Mouse (Mus musculus) forebrain, embryonic 13.5 days (tissue): ENCODE measurements around the gene Hnrnpl. TPM values are rescaled to one million over a fixed set of nuclear protein-coding genes. Genes with fewer than 3 reads are reported as not detected.
"Not testable (repeated sequence)": the region's sequence is repeated elsewhere in the genome, so short reads cannot be mapped to it uniquely, and the experiment has no call there.

Experiments
- ATAC-seq: fragments of 200-750 bp; cut with Nextera tagmentation; 2 replicates; pipeline ENCODE4 v1.8.0; 2017
- H3K27ac ChIP-seq: fragments of 300-500 bp; sonication (generic); 2 replicates; pipeline ENCODE4 v1.5.1; 2015; ENCODE audit warnings: inconsistent platforms, mild to moderate bottlenecking, moderate library complexity
- H3K27me3 ChIP-seq: fragments of 300-500 bp; sonication (generic); 2 replicates; pipeline ENCODE4 v1.6.1; 2015; ENCODE audit warnings: mild to moderate bottlenecking, inconsistent platforms
- H3K36me3 ChIP-seq: fragments of 300-500 bp; sonication (generic); 2 replicates; pipeline ENCODE4 v1.6.1; 2015; ENCODE audit warnings: mild to moderate bottlenecking, inconsistent platforms; ENCODE audit not compliant: poor library complexity, severe bottlenecking
- H3K4me1 ChIP-seq: fragments of 300-500 bp; sonication (generic); 2 replicates; pipeline ENCODE4 v1.6.1; 2015; ENCODE audit warnings: inconsistent platforms
- H3K4me2 ChIP-seq: fragments of 300-500 bp; sonication (generic); 2 replicates; pipeline ENCODE4 v1.6.1; 2015; ENCODE audit warnings: inconsistent platforms, mild to moderate bottlenecking, moderate library complexity
- H3K4me3 ChIP-seq: fragments of 300-500 bp; sonication (generic); 2 replicates; pipeline ENCODE4 v1.5.1; 2015; ENCODE audit warnings: mild to moderate bottlenecking, inconsistent platforms
- H3K9ac ChIP-seq: fragments of 300-500 bp; sonication (generic); 2 replicates; pipeline ENCODE4 v1.6.1; 2015; ENCODE audit warnings: mild to moderate bottlenecking, inconsistent platforms
- H3K9me3 ChIP-seq: fragments of 300-500 bp; sonication (generic); replicated peaks from 2 replicates; pipeline ENCODE4 v1.6.1; 2016; ENCODE audit warnings: inconsistent platforms
- WGBS: fragments of 180-500 bp; shearing (Covaris S2); methylation state at CpG from one replicate; pipeline ENCODE4 v1.1.7; 2015; 5-methylcytosine and 5-hydroxymethylcytosine counted together
- polyA plus RNA-seq: library from polyadenylated mRNA; unstranded; fragments of >200 nt; fragmentation: Nextera tagmentation; extraction: Ambion mirVana; gene quantifications from 2 replicates; pipeline ENCODE4 v1.2.1, GENCODE M21; 2015

The Hnrnpl gene
- polyA plus RNA-seq, 1 experiment from 2014 or later = 282 TPM

DNA sequence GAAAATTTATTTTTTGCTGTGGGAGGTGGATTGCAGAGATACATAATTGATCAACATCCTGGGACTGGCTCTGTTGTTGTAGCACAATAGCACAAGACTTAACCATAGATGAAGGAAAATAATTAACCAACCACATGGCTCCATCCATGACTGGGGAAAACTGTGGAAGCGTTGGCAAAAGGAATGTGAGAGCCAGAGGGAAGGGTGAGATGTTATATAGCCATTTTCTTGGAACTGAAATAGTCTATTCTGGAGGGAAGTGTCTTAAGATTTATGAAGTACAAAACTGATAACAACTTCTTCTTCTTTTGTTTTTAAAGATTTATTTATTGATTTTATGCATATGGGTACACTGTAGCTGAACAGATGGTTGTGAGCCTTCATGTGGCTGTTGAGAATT is 38.9 kb downstream of the Hnrnpl start:
- no peaks in the 10 kb centered on the region for H3K4me1 ChIP-seq
- H3K4me3 ChIP-seq = no peak overlapping the region
- H3K9me3 ChIP-seq = no peaks in the 10 kb centered on the region; the same call in 1 of the 2 replicates
- ATAC-seq = no peak
- H3K36me3 ChIP-seq = no peaks in the 10 kb centered on the region
- WGBS = 87% methylated on average over 1 of the region's 1 CpGs
- H3K4me2 ChIP-seq = no peak overlapping the region
- H3K27ac ChIP-seq = no peak overlapping the region
- no peaks in the 10 kb centered on the region for H3K27me3 ChIP-seq
- H3K9ac ChIP-seq = no peak overlapping the region

DNA sequence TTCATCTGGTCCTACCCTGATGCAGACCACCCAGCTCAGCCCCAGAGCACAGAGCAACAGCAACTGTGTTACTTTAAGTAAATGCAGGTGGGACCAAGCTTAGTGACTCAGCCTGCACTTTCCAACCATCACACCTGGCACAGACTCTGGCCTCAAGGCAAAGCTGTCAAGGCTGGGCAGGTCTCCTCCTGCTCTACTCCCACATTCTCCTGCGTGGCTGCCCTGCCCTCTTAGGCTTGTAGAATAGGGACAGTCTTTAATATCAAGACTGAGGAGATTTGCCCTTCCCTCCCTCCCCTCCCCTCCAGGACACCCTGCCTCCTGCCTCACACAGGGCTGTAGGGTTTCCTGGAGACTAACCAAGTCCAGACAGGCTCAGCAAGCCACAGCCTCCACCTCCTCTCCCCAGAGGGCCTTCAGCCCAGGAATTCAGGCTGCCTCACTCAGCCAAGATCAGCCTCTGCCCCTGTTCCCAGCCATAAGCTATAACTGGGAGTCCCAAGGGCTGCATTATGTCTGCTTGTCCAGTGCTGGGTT is 41.4 kb downstream of the Hnrnpl start:
- Histone ChIP-seq H3K4me2 (no peak overlapping the region), H3K36me3 (no peaks in the 10 kb centered on the region), H3K9ac (no peak overlapping the region), H3K4me3 (no peak overlapping the region), H3K4me1 (no peaks in the 10 kb centered on the region), H3K27me3 (no peaks in the 10 kb centered on the region), H3K27ac (no peak overlapping the region), H3K9me3 (no peaks in the 10 kb centered on the region; the same call in 1 of the 2 replicates)
- no peak for ATAC-seq
- WGBS = 27% methylated on average over 1 of the region's 1 CpGs

DNA sequence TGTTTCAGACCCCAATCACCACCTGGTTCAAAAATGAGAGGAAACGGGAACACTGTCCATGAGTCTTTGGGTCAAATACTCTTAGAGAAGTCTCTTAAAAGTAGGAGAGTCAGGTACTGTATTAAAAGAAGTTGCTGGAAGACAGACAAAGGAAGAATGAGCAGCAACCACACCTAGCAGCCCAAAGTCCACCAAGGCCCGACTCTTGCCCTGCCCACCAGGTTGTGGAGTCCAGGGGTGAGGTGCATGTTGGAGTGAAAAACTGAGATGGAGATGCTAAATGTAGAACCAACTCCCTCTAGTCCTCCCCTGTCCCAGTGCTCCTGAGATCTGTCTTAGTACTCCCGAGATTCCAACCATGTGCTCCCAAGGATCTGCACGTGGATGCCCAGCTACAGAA is 42.3 kb downstream of the Hnrnpl start:
- no peaks in the 10 kb centered on the region for H3K36me3 ChIP-seq
- ATAC-seq = no peak
- no peak overlapping the region for H3K9ac ChIP-seq
- H3K4me3 ChIP-seq = no peak overlapping the region
- H3K9me3 ChIP-seq = no peaks in the 10 kb centered on the region; the same call in 1 of the 2 replicates
- no peaks in the 10 kb centered on the region for H3K27me3 ChIP-seq
- H3K4me2 ChIP-seq = no peak overlapping the region
- 82% methylated on average over 4 of the region's 4 CpGs for WGBS
- no peak overlapping the region for H3K27ac ChIP-seq
- no peaks in the 10 kb centered on the region for H3K4me1 ChIP-seq

DNA sequence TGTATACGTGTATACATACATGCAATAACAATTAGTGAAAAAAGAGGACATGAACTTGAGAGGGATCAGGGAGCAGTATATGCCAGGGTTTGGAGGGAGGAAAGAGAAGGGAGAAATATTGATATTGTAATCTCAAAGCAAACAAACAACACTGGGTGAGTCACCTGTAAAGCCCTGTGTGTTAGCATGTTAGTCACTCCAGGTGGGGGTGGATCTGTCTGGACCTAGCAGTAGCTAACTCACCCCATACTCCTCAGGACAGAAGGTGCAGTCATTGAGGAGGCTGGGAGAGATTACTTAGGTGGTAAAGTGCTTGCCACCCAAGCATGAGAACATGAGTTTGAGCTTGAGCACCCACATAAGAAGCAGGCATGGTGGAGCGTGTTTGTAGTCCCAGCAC is 51.6 kb downstream of the Hnrnpl start:
- Histone ChIP-seq H3K4me2 (no peak overlapping the region), H3K4me3 (no peak overlapping the region), H3K36me3 (no peaks in the 10 kb centered on the region), H3K9ac (no peak overlapping the region), H3K4me1 (peaks cover 11% of the 10 kb centered on the region), H3K27ac (no peak overlapping the region), H3K27me3 (no peaks in the 10 kb centered on the region), H3K9me3 (peaks cover 5% of the 10 kb centered on the region; the same call in 1 of the 2 replicates)
- ATAC-seq = no peak
- 91% methylated on average over 2 of the region's 2 CpGs for WGBS

DNA sequence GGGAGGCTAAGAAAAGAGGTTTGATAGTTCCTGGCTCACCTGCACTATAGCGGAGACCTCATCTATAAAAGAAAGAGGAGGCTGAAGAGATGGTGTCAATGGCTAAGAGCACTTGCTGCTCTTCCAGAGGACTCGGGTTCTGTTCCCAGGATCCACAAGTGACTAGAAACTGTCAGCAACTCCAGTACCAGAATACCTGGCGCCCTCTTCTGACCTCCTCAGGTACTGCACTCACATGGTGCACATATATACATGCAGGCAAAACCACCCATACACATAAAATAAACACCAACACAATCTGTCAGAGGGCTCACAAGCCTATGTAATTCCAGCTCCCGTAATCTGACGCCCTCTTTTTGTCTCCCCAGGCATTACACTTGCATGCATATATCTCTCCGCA is 52.6 kb downstream of the Hnrnpl start:
- 88% methylated on average over 6 of the region's 6 CpGs for WGBS
- Histone ChIP-seq H3K27me3 (no peaks in the 10 kb centered on the region), H3K9me3 (peaks cover 5% of the 10 kb centered on the region; the same call in 1 of the 2 replicates), H3K9ac (no peak overlapping the region), H3K27ac (no peak overlapping the region), H3K4me1 (peaks cover 15% of the 10 kb centered on the region), H3K36me3 (no peaks in the 10 kb centered on the region), H3K4me3 (no peak overlapping the region), H3K4me2 (no peak overlapping the region)
- ATAC-seq = no peak

DNA sequence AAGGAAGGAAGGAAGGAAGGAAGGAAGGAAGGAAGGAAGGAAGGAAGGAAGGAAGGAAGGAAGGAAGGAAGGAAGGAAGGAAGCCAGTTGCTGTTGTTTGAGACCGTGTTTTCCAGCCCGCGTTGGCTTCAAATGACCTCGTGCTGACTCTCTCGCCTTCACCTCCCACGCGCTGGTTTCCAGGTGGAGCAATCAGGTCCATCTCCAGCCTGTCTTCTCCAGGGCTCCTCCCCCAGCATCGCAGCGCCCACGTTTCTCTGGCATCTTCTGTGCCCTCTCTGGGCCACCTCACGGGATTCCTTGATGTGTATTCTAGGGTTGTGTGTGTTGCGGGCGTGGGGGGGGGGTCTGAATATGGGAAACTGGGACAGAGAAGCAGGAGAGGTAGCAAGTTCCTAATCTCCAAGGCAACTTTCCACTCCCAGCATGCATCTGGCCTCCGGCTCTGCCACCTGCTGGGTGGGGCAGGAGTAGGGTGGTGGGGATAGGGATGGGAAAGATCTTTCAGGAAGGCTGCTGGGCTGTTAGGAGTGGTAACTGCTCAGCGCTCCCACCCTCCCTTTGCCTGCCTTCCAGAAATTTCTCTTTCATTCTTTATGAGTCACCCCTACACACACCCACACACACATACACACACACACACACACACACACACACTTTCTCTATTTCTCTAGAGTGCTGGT is 54.6 kb downstream of the Hnrnpl start:
- H3K27ac ChIP-seq = no peak overlapping the region
- WGBS = 77% methylated on average over 15 of the region's 15 CpGs
- H3K4me3 ChIP-seq = no peak overlapping the region
- peaks cover 5% of the 10 kb centered on the region; the same call in 1 of the 2 replicates for H3K9me3 ChIP-seq
- ATAC-seq = no peak
- H3K4me2 ChIP-seq = no peak overlapping the region
- no peaks in the 10 kb centered on the region for H3K36me3 ChIP-seq
- peaks cover 17% of the 10 kb centered on the region for H3K4me1 ChIP-seq
- no peak overlapping the region for H3K9ac ChIP-seq
- H3K27me3 ChIP-seq = no peaks in the 10 kb centered on the region

DNA sequence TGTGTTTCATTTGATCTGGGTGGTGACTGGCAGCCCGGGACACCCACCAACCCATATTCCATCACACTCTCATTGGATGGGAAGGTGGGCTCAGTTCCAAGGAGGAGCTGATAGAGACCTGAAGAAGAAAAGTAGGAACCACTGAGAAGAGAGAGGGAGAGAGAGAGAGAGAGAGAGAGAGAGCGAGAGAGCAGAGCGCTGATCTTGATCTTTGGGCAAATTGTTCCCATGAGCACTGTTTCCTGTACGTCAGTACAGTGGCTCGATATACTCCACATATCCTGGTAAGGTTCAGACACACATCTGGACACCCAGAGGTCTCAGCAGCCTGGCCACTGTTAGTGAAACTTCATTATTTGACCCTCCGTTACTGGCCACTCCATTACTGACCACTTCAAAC is 55.2 kb downstream of the Hnrnpl start, which contains the start of gene Lgals7:
Lgals7 (plus strand) TSS at position 314 of the 400 bp plus-strand sequence.
- no peak for ATAC-seq
- H3K9me3 ChIP-seq = peaks cover 5% of the 10 kb centered on the region; the same call in 1 of the 2 replicates
- peaks cover 17% of the 10 kb centered on the region for H3K4me1 ChIP-seq
- WGBS = 83% methylated on average over 6 of the region's 6 CpGs
- H3K27me3 ChIP-seq = no peaks in the 10 kb centered on the region
- peak within 1 kb of the TSS; percentile 30; the same call in 1 of the 2 replicates for H3K9ac ChIP-seq
- H3K4me3 ChIP-seq = no peak within 1 kb of the TSS; the same call in 1 of the 2 replicates
- no peaks in the 10 kb centered on the region for H3K36me3 ChIP-seq
- H3K4me2 ChIP-seq = peak within 1 kb of the TSS; percentile 33; the same call in 1 of the 2 replicates
- H3K27ac ChIP-seq = no peak within 1 kb of the TSS

DNA sequence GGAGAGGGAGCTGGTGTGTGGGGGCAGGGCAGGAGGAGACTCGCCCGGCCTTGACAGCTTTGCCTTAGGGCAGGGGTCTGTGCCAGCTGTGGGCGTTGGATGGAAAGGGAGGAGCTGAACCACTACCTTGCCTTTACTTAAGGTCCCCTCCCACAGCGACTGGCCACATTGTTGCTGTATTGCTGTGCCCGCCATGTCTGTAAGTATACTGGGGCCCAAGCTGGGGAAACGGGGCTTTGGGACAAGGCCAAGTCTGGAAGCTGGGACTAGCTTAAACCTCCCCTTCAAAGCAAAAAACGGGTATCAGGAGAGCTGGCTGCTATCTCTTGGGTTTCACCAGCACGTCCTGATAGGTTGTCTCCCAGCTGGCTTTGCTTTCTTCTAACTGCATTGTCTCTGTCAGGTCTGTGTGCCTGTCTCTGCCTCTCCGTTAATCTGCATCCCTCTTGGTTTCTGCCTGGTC is 56.0 kb downstream of the Hnrnpl start:
- H3K9me3 ChIP-seq = peaks cover 5% of the 10 kb centered on the region; the same call in 1 of the 2 replicates
- H3K27ac ChIP-seq = no peak overlapping the region
- H3K4me2 ChIP-seq = peak overlapping the region; percentile 33; the same call in 1 of the 2 replicates
- peak overlapping the region; percentile 30; the same call in 1 of the 2 replicates for H3K9ac ChIP-seq
- no peaks in the 10 kb centered on the region for H3K36me3 ChIP-seq
- H3K4me3 ChIP-seq = no peak overlapping the region; the same call in 1 of the 2 replicates
- ATAC-seq = no peak
- no peaks in the 10 kb centered on the region for H3K27me3 ChIP-seq
- peaks cover 17% of the 10 kb centered on the region for H3K4me1 ChIP-seq
- WGBS = 43% methylated on average over 9 of the region's 9 CpGs

DNA sequence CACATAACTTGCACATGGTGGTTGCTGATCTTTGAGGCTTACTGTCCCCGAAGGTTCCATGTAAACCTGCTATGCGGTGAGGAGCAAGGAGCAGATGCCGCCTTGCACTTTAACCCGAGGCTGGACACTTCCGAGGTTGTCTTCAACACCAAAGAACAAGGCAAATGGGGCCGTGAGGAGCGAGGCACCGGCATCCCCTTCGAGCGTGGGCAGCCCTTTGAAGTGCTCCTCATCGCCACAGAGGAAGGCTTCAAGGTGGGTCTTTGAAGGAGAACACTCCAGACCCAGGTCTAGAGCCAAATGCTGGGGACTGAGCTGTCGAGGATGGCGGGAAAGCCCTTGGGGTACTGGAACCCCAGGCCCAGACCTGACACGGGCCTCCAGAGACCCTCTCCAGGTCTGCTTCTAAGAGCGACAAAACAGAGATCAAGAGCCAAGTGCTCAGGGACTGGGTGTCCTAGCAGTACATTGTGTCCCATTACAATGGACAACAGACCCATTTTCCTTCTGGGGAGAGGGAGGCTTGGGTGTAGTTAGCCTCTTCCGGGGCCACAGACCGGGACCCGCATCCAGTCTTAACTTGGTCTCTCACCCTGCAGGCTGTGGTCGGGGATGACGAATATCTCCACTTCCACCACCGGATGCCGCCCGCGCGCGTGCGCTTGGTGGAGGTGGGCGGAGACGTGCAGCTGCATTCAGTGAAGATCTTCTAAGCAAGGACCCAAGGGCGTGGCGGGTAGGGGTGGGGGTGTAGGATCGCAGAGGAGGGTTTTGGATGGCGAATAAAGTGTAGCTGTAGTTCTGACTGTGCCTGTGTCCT is 57.4 kb downstream of the Hnrnpl start:
- Histone ChIP-seq H3K27ac (no peak overlapping the region), H3K4me2 (peak overlapping the region; percentile 56), H3K9ac (peak overlapping the region; percentile 24; the same call in 1 of the 2 replicates), H3K27me3 (no peaks in the 10 kb centered on the region), H3K4me3 (peak overlapping the region; percentile 25), H3K36me3 (no peaks in the 10 kb centered on the region), H3K4me1 (peaks cover 17% of the 10 kb centered on the region), H3K9me3 (peaks cover 4% of the 10 kb centered on the region; the same call in 1 of the 2 replicates)
- peak; percentile 53; the same call in 1 of the 2 replicates for ATAC-seq
- WGBS = 48% methylated on average over 33 of the region's 33 CpGs

DNA sequence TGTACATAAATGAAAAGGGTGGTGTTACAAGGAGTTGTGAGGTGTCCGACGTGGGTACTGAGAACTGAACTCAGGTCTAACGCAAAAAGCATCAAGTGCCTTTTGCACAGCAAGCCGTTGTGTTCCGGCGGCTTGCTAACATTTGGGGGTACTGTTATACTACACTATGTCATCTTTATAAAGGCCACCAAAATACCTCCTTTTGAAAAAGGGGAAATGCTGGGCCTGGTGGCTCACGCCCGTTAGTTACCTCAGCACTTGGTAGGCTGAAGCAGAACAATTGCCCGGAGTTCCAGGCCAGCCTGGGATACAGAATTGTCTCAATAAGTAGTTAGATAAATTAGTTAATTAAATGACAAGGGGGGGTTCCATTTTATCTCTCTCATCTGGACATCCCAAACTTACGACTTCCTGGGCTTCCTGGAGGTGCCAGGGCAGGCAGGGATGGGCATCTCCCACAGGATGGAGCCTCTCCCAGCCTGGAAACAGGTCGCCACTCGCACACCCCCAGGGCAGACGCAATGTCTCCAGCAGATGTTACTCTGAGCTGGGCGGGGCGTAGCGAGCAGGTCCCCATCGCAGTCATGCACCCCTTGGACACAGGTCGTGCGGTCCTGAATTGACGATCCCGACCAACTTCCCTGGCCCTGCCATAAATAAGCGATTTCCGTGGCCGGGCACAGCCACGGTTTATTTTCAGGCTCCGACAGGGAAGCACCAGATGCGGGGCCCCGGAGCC is 58.6 kb downstream of the Hnrnpl start:
- H3K4me2 ChIP-seq = no peak overlapping the region
- H3K27me3 ChIP-seq = no peaks in the 10 kb centered on the region
- H3K27ac ChIP-seq = no peak overlapping the region
- H3K4me1 ChIP-seq = peaks cover 17% of the 10 kb centered on the region
- H3K4me3 ChIP-seq = no peak overlapping the region
- no peak for ATAC-seq
- no peak overlapping the region for H3K9ac ChIP-seq
- WGBS = 90% methylated on average over 28 of the region's 28 CpGs
- H3K9me3 ChIP-seq = no peaks in the 10 kb centered on the region
- H3K36me3 ChIP-seq = no peaks in the 10 kb centered on the region

DNA sequence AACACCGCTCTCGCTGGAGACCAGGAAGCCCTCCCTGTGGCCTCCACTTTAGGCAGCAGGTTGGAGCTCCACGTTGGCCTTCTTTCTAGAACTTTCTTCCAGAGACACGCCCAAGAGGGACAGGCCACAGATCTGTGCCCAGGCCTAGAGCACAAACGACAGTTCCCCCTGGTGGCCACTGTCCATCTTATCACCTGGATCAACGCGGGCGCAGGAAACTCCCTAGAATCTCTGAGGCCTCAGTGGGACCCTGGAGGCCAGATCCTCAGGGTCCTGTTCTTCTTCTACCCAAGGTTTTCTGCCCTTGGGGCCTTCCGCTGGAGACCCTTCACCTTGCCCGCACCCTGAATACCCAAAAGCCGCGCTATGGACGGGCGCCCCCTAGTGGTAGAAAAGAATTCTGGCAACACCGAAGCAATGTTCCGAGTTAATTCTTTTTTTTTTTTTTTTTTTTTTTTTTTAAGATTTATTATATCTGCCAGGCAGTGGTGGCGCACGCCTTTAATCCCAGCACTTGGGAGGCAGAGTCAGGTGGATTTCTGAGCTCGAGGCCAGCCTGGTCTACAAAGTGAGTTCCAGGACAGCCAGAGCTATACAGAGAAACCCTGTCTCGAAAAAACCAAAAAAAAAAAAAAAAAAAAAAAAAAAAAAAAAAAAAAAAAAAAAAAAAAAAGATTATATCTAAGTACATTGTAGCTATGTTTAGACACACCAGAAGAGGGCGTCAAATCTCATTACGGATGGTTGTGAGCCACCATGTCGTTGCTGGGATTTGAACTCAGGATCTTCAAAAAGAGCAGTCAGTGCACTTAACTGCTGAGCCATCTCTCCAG is 59.4 kb downstream of the Hnrnpl start:
- not testable (repeated sequence) for H3K27ac ChIP-seq, H3K27me3 ChIP-seq, H3K9me3 ChIP-seq, ATAC-seq, H3K4me3 ChIP-seq, H3K36me3 ChIP-seq, H3K9ac ChIP-seq
- Histone ChIP-seq H3K4me2 (0 out of 2 replicates have a peak overlapping the region, but pooled peaks have one; percentile 28), H3K4me1 (peaks cover 17% of the 10 kb centered on the region)
- WGBS = 29% methylated on average over 23 of the region's 23 CpGs
